Mouse (Mus musculus) CH12.LX (cell line): Measurements from ENCODE around the gene Cst9.

Source experiments
- CHD2 ChIP-seq: IDR thresholded peaks from 2 replicates; pipeline ENCODE4 v1.6.1; 2011; ENCODE audit warnings: low read length, improper control_type of control experiment
- CTCF ChIP-seq, 2 experiments: IDR thresholded peaks in 1 of 2; conservative IDR thresholded peaks in 1 of 2; 2 replicates each; pipeline ENCODE4 v1.5.1; 2011 to 2012; ENCODE audit warnings: low read depth in 2 of 2, low read length in 2 of 2, improper control_type of control experiment in 1 of 2, inconsistent platforms in 1 of 2, mild to moderate bottlenecking in 1 of 2, moderate library complexity in 1 of 2
- ETS1 ChIP-seq: conservative IDR thresholded peaks from 2 replicates; pipeline ENCODE4 v1.6.1; 2012; ENCODE audit warnings: low read depth, mild to moderate bottlenecking, inconsistent platforms, low read length, improper control_type of control experiment, moderate library complexity
- GABPA ChIP-seq: IDR thresholded peaks from 2 replicates; pipeline ENCODE4 v1.6.1; 2012; ENCODE audit warnings: low read depth, low read length, improper control_type of control experiment, inconsistent platforms; ENCODE audit not compliant: insufficient replicate concordance
- JUND ChIP-seq: conservative IDR thresholded peaks from 2 replicates; pipeline ENCODE4 v1.6.1; 2011; ENCODE audit warnings: low read depth, low read length, improper control_type of control experiment
- KAT2A ChIP-seq: IDR thresholded peaks from 2 replicates; pipeline ENCODE4 v1.6.1; 2012; ENCODE audit warnings: low read length, improper control_type of control experiment, inconsistent platforms; ENCODE audit not compliant: insufficient replicate concordance
- POLR2A ChIP-seq: IDR thresholded peaks from 2 replicates; pipeline ENCODE4 v1.6.1; 2011; ENCODE audit warnings: low read depth, mild to moderate bottlenecking, improper control_type of control experiment, low read length
- SIN3A ChIP-seq: IDR thresholded peaks from 2 replicates; pipeline ENCODE4 v1.6.1; 2012; ENCODE audit warnings: low read length, improper control_type of control experiment, inconsistent platforms
- TBP ChIP-seq: conservative IDR thresholded peaks from 2 replicates; pipeline ENCODE4 v1.6.1; 2011; ENCODE audit warnings: low read depth, low read length, improper control_type of control experiment

DNA sequence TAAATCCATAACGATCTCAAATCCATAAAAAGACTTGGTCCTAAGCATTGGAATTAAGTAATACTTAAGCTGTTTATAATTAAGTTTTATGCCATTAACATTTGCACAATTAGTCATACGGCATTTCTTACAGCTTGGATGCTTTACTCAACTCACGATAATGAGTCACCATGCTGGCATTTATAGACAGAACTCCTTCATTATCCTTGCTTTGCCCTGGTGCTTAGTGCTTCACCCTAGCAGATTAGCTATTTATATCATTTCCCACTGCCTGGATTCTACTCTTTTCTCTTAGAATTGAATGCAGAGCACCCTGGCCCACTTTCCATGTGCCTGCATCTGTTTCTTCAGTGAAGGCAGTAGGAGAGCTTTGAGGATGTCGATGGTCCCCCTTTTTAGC lies 22.6 kb downstream of the Cst9 start:
- TF ChIP-seq SIN3A (no peak), TBP (no peak), KAT2A (no peak), ETS1 (no peak), CTCF (conservative IDR thresholded peaks at IDR 0.05 in 1 of 2, IDR thresholded peaks at IDR 0.05 in 1 of 2; ENCODE audit: low read depth in 2 of 2, low read length in 2 of 2) (no peak), CHD2 (no peak), POLR2A (no peak), GABPA (no peak), JUND (no peak)
